In the genomic region with DNA sequence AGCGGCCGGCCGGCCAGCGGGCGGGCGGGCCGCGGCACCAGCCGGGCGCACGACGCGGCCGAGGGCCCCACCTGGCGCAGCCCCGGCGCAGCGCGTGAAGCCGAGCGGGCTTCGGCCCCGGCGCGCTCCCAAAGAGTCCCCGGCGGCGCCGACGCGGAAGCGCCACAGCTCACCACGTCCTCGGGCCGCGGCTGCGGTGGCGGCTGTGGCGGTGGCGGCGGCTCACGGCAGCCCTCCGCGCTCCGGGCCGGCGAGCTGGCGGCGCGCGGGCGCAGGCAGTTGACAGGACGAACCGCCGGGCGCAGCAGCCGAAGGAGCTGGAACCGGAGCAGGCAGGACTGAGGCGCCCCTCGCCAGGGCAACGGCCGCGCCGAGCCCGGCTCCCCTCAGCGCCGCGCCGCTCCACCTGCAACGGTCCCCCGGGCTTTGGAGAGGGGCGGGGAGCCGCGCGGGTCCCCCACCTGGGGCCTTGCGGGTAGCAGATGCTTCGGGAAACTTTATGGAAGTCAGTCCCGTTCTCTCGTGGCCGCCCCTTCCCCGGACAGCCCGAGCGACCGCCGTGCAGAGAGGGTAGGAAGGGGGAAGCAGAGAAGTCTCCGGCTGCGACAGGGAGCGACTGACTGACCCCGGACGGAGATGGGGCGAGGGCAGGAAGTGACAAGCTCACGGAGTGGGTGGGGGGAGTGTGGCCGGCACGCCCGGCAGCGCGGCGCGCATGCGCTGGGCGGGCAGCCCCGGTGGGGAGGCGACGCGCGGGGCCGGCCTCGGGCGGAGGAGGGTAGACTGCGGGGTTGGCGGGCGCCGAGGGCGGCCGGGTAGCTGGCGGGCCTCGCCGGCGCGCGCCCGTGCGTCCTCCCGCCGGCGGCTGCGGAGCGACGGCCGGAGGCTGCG, we compare ENCODE assay signal across 8 mouse cellular contexts.
DNase-seq lines count a peak whose midpoint lies in the region; ATAC-seq and TF ChIP-seq lines count a peak whose summit lies in the region.

No protein-coding gene starts in this region.

- no peaks in the 10 kb centered on the region for H3K9me3 ChIP-seq in erythroblast, embryonic 14.5 days (ENCODE audit: control insufficient read depth, low read length)
- no peaks in the 10 kb centered on the region for H3K9me3 ChIP-seq in heart, embryonic 13.5 days
- H3K9me3 ChIP-seq in liver, embryonic 12.5 days (replicated peaks): no peaks in the 10 kb centered on the region
- no peaks in the 10 kb centered on the region for H3K9me3 ChIP-seq in stomach, embryonic 15.5 days

- peak overlapping the region; percentile 71 for H3K4me3 ChIP-seq in C2C12 (ENCODE audit: insufficient read depth, poor library complexity, severe bottlenecking)
- peak overlapping the region; percentile 88 for H3K4me3 ChIP-seq in erythroblast, embryonic 14.5 days (replicated peaks)
- H3K4me3 ChIP-seq in heart, embryonic 13.5 days: peak overlapping the region; percentile 92
- H3K4me3 ChIP-seq in liver, embryonic 12.5 days: peak overlapping the region; percentile 98
- H3K4me3 ChIP-seq in stomach, embryonic 15.5 days (replicated peaks): peak overlapping the region; percentile 96

- H3K4me1 ChIP-seq in erythroblast, embryonic 14.5 days (ENCODE audit: control insufficient read depth): peaks cover 38% of the 10 kb centered on the region
- peaks cover 16% of the 10 kb centered on the region for H3K4me1 ChIP-seq in heart, embryonic 13.5 days
- H3K4me1 ChIP-seq in liver, embryonic 12.5 days: peaks cover 37% of the 10 kb centered on the region
- 0 out of 2 replicates have a peak, but pooled peaks cover 6% of the 10 kb centered on the region for H3K4me1 ChIP-seq in stomach, embryonic 15.5 days

- peaks cover 25% of the 10 kb centered on the region for H3K79me2 ChIP-seq in C2C12 (ENCODE audit: control insufficient read depth, insufficient read depth)

- DNase-seq in brain, embryonic 14.5 days (ENCODE audit: low read depth): peak; percentile 95
- peak; percentile 94 for DNase-seq in kidney, postnatal 10 days
- peak; percentile 80 to 85 for DNase-seq in natural killer cell, adult 2 months (ENCODE audit: low spot score in 2 of 2)

- no peak for TF ChIP-seq CTCF in C2C12 (IDR thresholded peaks at IDR 0.05; ENCODE audit: control insufficient read depth, insufficient read depth, insufficient read length)
- no peak for TF ChIP-seq CTCF in brain, embryonic 14.5 days (IDR thresholded peaks at IDR 0.05; ENCODE audit: borderline replicate concordance, extremely low read depth, insufficient read depth, insufficient read length)

- ATAC-seq in heart, embryonic 13.5 days (ENCODE audit: extremely low read depth, insufficient number of reproducible peaks, low FRiP score, low TSS enrichment): peak; percentile 92
- peak; percentile 94 for ATAC-seq in liver, embryonic 12.5 days
- ATAC-seq in stomach, embryonic 15.5 days (ENCODE audit: insufficient read depth, low FRiP score, low read depth): peak; percentile 97

- no peaks in the 10 kb centered on the region for H3K27me3 ChIP-seq in C2C12 (ENCODE audit: control insufficient read depth, insufficient read depth, insufficient read length)
- H3K27me3 ChIP-seq in erythroblast, embryonic 14.5 days (ENCODE audit: control insufficient read depth): no peaks in the 10 kb centered on the region
- peaks cover 3% of the 10 kb centered on the region; the same call in 1 of the 2 replicates for H3K27me3 ChIP-seq in heart, embryonic 13.5 days (replicated peaks)
- H3K27me3 ChIP-seq in liver, embryonic 12.5 days (replicated peaks): no peaks in the 10 kb centered on the region
- no peaks in the 10 kb centered on the region for H3K27me3 ChIP-seq in stomach, embryonic 15.5 days (replicated peaks)

- H3K79me3 ChIP-seq in C2C12 (ENCODE audit: low read depth): peaks cover 7% of the 10 kb centered on the region

- H3K4me2 ChIP-seq in heart, embryonic 13.5 days: peak overlapping the region; percentile 94
- H3K4me2 ChIP-seq in liver, embryonic 12.5 days: peak overlapping the region; percentile 93
- peak overlapping the region; percentile 93 for H3K4me2 ChIP-seq in stomach, embryonic 15.5 days

- peaks cover 30% of the 10 kb centered on the region for H3K36me3 ChIP-seq in C2C12 (ENCODE audit: control insufficient read depth, insufficient read depth)
- H3K36me3 ChIP-seq in erythroblast, embryonic 14.5 days (ENCODE audit: control insufficient read depth): peaks cover 32% of the 10 kb centered on the region
- H3K36me3 ChIP-seq in heart, embryonic 13.5 days: peaks cover 14% of the 10 kb centered on the region
- peaks cover 21% of the 10 kb centered on the region for H3K36me3 ChIP-seq in liver, embryonic 12.5 days
- H3K36me3 ChIP-seq in stomach, embryonic 15.5 days: no peaks in the 10 kb centered on the region

- H3K9ac ChIP-seq in heart, embryonic 13.5 days: peak overlapping the region; percentile 92
- H3K9ac ChIP-seq in liver, embryonic 12.5 days: peak overlapping the region; percentile 99
- peak overlapping the region; percentile 61 for H3K9ac ChIP-seq in stomach, embryonic 15.5 days

- WGBS in heart, embryonic 13.5 days: 2% methylated on average over 92 of the region's 131 CpGs
- under 1% methylated on average over 95 of the region's 131 CpGs for WGBS in liver, embryonic 12.5 days (ENCODE audit: insufficient replicate concordance)
- 0% methylated on average over 123 of the region's 131 CpGs for WGBS in stomach, embryonic 15.5 days

- H3ac ChIP-seq in C2C12 (ENCODE audit: control insufficient read depth, insufficient read length, low read depth): peak overlapping the region; percentile 68

- TF ChIP-seq POLR2A in brain, embryonic 14.5 days (IDR thresholded peaks at IDR 0.05; ENCODE audit: borderline replicate concordance, extremely low read depth, insufficient read depth, insufficient read length, poor library complexity, severe bottlenecking): peak; percentile 88

- H3K27ac ChIP-seq in heart, embryonic 13.5 days (replicated peaks): peak overlapping the region; percentile 93
- H3K27ac ChIP-seq in liver, embryonic 12.5 days: peak overlapping the region; percentile 92
- peak overlapping the region; percentile 90 for H3K27ac ChIP-seq in stomach, embryonic 15.5 days

TF ChIP-seq in C2C12, 6 proteins besides CTCF, POLR2A, EP300 and RAD21:
- TF ChIP-seq MAX (IDR thresholded peaks at IDR 0.05) (peak; percentile 61), FOSL1 (IDR thresholded peaks at IDR 0.05; ENCODE audit: insufficient read depth, low read length, poor library complexity, severe bottlenecking) (no peak), MYOG (IDR thresholded peaks at IDR 0.05; ENCODE audit: control insufficient read depth, extremely low read depth, insufficient read length) (no peak)

Comparison
In these comparisons a context has a peak if more than half of its experiments do, and no peak if none do; other contexts are left out.
1. Peak in every context shown above with its lines: DNase-seq, ATAC-seq, H3K4me3 ChIP-seq and H3K27ac ChIP-seq.